Mouse (Mus musculus) MEL (cell line): Measurements from ENCODE around the gene Ednra.
"Not testable (repeated sequence)": the region's sequence is repeated elsewhere in the genome, so short reads cannot be mapped to it uniquely, and the experiment has no call there.

Experiments
- CHD2 ChIP-seq: IDR thresholded peaks from 2 replicates; pipeline ENCODE4 v1.6.1; 2011; ENCODE audit warnings: low read length, improper control_type of control experiment
- CTCF ChIP-seq, 3 experiments: IDR thresholded peaks in 2 of 3; conservative IDR thresholded peaks in 1 of 3; 2 replicates each; pipeline ENCODE4 v1.5.1; 2011 to 2012; ENCODE audit warnings: low read length in 3 of 3, low read depth in 2 of 3, mild to moderate bottlenecking in 2 of 3, improper control_type of control experiment in 1 of 3, inconsistent platforms in 1 of 3, mixed read lengths in 1 of 3, moderate library complexity in 1 of 3; ENCODE audit not compliant: control insufficient read depth in 1 of 3, insufficient read depth in 1 of 3, poor library complexity in 1 of 3, severe bottlenecking in 1 of 3
- GABPA ChIP-seq: IDR thresholded peaks from 2 replicates; pipeline ENCODE4 v1.6.1; 2012; ENCODE audit warnings: low read depth, mild to moderate bottlenecking, inconsistent platforms, low read length, improper control_type of control experiment, moderate library complexity
- MAX ChIP-seq: IDR thresholded peaks from 2 replicates; pipeline ENCODE4 v1.6.1; 2011; ENCODE audit warnings: low read length, improper control_type of control experiment
- POLR2AphosphoS2 ChIP-seq: IDR thresholded peaks from 2 replicates; pipeline ENCODE4 v1.6.1; 2011; ENCODE audit warnings: low read length, improper control_type of control experiment
- USF2 ChIP-seq, 2 experiments: IDR thresholded peaks; 2 replicates each; pipeline ENCODE4 v1.6.1; 2011 to 2012; ENCODE audit warnings: improper control_type of control experiment in 2 of 2, low read length in 2 of 2, borderline replicate concordance in 1 of 2, inconsistent platforms in 1 of 2, low read depth in 1 of 2, mild to moderate bottlenecking in 1 of 2; ENCODE audit not compliant: insufficient read depth in 1 of 2

- not testable (repeated sequence) for TF ChIP-seq POLR2AphosphoS2; CTCF (IDR thresholded peaks at IDR 0.05 in 2 of 3, conservative IDR thresholded peaks at IDR 0.05 in 1 of 3; ENCODE audit: control insufficient read depth in 1 of 3, insufficient read depth in 1 of 3, low read depth in 2 of 3, low read length in 3 of 3, poor library complexity in 1 of 3, severe bottlenecking in 1 of 3); GABPA; USF2 (IDR thresholded peaks at IDR 0.05; ENCODE audit: borderline replicate concordance in 1 of 2, insufficient read depth in 1 of 2, low read depth in 1 of 2, low read length in 2 of 2); CHD2; MAX
These were observed 34.7 kb downstream of the Ednra start for GRCm38 (mm10) chr8:77689421-77690059.
